Mouse (Mus musculus): ENCODE data around the gene Rpl22l1.
"Not testable (repeated sequence)": the region's sequence is repeated elsewhere in the genome, so short reads cannot be mapped to it uniquely, and the experiment has no call there.

Gene Rpl22l1

DNA sequence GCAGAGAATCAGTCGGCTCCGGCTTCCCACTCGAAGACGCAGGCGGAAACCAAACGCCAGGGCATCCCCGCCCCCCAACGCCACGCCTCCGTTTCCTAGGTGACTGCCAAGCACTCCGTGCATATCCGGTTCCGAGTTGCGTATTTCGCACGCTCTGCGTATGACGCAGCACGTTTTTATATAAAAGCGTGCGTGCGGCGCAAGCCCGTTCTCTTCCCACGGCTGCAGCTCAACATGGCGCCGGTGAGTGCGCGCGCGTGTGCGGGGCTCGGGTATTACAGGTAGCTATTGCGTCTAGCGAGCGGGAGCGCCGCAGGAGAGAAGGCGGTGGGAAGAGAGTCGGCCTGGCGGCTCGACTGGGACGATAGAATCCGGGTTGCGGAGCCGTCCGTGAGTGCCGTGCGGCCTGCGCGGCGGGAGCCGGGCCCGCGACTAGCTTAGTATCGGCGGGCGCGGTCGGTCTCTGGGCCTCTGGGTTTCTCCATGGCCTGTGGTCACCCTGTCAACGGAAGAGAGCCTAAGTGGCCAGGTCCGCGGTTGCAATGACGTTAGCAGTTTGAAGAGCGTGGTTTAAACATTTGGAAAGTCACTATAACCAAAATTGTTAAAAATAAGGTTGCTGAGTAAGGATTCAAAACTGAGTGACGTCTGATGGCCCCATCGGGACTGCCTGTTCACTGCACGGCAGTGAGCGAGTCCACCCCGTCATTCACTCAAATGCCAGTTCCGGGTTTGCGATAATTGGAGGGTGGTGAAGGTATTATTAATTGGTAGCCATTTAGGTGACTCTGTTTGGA is at the start of gene Rpl22l1:
Gene Rpl22l1 (plus strand): TSS at position 136 of the 797 bp plus-strand sequence.
- peak; percentile 95 for DNase-seq (ENCODE audit: low read depth, low spot score)

DNA sequence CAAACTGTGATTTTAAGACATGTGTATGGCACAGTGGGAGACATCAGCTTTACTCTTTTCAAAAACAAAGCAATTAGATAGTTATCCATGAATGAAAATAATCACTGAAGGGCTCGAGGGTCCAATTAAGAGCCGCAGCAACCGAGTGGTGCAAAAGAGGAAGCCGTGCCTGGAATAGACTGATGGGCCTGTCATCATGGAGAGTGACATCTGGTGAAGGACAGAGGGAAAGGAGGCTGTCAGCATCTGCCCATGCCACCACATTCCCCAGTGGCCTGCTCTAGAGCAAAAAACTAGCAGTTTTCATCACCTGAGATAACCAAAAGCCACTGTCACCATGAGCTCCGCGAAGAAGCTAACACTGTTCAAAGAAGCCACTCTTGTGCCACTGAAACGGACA is 49.8 kb upstream of the Rpl22l1 start:
- DNase-seq (ENCODE audit: low read depth, low spot score) = no peak

DNA sequence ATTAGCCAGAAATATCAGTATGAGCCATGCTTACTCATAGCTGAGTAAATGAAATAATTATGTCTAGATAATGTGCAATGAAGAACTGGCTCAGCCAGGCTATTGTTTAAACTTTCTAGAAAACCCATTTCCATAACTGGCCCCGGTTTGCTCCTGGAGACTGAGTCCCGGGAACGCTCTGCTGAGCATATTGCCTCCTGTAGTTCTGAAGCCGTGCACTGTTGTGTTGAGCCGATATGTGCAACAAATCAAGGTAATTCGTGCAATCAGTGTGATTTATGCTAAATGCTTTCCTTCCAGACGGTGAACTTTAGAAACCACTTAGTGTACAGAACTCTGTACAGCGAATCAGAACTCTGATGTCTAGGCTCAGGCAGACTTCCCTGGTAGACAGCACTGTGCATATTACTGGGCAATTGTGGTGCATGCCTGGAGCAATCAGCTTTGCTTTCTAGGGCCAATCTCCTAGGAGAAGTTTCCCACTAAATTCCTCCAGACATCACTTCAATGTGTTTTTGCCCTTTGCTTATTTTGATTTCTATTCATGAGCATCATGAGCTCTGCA is 43.9 kb upstream of the Rpl22l1 start:
- DNase-seq (ENCODE audit: low read depth, low spot score) = no peak

DNA sequence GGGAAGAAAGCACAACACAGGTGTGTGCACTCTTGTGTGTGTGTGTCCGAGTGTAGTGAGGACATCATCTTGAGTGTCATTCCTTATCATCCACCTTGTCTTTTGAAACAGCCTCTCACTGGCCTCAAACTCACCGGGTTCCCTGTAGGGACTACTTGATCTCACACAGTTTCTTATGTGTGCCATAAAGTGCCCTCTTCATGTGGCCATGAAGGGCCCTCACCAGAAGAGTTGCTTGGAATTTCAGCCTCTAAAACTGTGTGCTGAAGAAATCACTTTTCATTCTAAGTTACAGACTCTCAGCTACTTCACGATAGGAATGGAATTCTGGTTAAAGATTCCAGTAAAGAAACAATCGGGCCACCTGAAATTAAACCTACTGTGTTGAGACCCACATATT is 38.3 kb upstream of the Rpl22l1 start:
- no peak for DNase-seq (ENCODE audit: low read depth, low spot score)

- no peak for DNase-seq (ENCODE audit: low read depth, low spot score)
These were observed 37.0 kb upstream of the Rpl22l1 start for GRCm38 (mm10) chr3:28768222-28768621.

- DNase-seq (ENCODE audit: low read depth, low spot score) = not testable (repeated sequence)
These were observed 32.3 kb upstream of the Rpl22l1 start for GRCm38 (mm10) chr3:28772919-28773318.

GRCm38 (mm10) chr3:28775361-28775760 is 29.9 kb upstream of the Rpl22l1 start:
- no peak for DNase-seq (ENCODE audit: low read depth, low spot score)

GRCm38 (mm10) chr3:28775958-28776357 is 29.3 kb upstream of the Rpl22l1 start:
- DNase-seq (ENCODE audit: low read depth, low spot score) = no peak

GRCm38 (mm10) chr3:28776491-28776890 is 28.7 kb upstream of the Rpl22l1 start:
- DNase-seq (ENCODE audit: low read depth, low spot score) = no peak

DNA sequence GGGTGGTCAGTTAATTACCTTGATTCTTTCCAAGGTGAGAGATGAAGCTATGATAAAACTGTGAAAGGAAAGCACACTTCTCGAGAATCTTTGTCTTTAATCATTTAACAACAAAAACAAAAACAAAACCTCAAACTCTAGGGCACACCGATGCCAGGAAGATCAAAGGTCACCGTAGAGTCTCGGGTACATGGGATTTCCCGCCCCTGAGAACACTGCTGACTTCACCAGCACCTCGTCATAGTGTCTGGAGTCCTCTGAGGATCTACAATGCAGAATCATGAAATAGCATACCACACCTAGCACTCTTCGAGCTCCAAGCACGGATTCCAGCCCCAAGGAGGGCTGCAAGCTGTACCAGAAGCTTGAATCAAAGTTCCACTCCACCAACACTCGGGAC is 24.7 kb upstream of the Rpl22l1 start:
- DNase-seq (ENCODE audit: low read depth, low spot score) = no peak

DNA sequence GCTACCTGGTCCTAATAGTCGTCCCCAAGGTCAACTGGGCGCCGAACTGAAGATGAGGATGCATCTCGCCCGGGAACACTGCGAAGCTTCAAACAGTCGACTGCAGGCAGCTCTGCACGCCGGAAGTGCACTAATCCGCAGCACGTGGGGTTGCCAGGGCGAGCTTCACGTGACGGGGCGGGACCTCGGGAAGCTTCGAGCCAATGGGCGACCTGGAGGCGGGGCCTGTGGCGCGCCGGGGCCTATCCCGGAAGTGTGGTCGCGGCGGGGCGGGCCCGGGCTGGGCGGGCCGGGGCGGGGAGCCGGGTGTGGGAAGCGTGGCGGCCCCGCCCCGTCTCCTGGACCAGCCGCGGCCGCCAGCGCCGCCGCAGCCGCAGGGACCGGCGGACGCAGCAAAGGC is 24.2 kb upstream of the Rpl22l1 start, which contains the start of gene Eif5a2:
Gene Eif5a2 (plus strand): TSS at position 283 of the 400 bp plus-strand sequence.
- DNase-seq (ENCODE audit: low read depth, low spot score) = peak; percentile 92

DNA sequence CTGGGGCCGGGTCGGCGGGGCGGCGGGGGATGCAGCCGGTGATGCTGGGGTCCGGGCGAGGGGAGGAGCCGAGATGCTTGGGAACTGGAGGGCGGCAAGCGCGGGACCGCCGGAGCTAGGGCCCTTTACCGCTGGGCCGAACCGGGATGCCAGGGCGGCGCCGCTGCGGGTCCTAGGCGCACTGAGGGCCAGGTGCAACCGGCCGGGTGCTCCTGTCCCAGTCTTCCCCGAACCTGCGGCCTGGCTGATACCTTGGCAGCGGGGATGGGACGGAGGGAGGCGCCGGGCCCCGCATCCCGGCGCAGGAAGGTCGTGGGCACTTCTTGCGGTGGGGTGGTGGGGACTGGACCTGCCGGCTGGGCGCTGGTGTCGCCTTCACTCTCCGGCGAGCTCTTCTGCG is 23.8 kb upstream of the Rpl22l1 start:
- DNase-seq (ENCODE audit: low read depth, low spot score) = no peak

GRCm38 (mm10) chr3:28781848-28782247 is 23.4 kb upstream of the Rpl22l1 start:
- no peak for DNase-seq (ENCODE audit: low read depth, low spot score)

DNA sequence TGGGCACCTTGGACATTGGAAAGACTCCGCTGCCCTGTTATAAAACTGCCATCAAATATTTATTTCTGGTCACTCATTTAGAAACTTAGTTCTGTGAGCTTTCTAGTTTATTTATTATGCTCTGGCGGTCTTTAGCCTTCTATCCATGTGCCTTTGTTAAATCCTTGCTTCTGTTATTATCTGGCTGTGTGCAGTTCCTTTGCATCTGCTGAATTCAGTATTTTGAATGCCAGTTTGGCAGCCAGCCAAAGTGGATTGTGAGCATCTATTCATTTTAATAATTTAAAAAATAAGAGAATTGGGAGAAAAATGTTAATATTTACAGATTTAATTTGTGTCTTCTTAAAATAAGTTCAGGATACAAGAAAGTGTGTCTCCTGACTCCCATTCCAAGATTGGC is 21.1 kb upstream of the Rpl22l1 start:
- DNase-seq (ENCODE audit: low read depth, low spot score) = no peak

GRCm38 (mm10) chr3:28794835-28795234 is 10.4 kb upstream of the Rpl22l1 start:
- DNase-seq (ENCODE audit: low read depth, low spot score) = no peak

- DNase-seq (ENCODE audit: low read depth, low spot score) = no peak
These were observed 2.9 kb downstream of the Rpl22l1 start for GRCm38 (mm10) chr3:28808039-28808643.

DNA sequence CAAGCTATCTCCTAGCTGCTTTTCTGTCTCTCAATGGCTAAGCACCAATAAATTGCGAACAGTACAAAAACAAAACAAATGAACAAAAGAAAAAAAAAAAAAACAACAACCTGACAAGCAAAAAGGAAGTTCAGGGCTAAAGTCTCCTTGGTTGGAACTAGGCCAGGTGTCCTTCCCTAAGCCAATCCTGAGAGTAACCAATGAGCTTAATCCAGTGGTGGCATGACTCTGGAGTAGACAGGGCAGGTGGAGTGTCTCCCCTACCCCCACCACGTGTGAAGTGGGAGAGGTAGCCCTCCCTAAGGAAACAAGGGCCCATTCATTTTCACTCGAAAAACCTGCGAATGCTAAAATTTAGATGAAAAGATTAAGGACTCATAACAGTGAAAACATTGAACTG is 6.2 kb downstream of the Rpl22l1 start:
- no peak for DNase-seq (ENCODE audit: low read depth, low spot score)

- peak; percentile 60 for DNase-seq (ENCODE audit: low read depth, low spot score)
These were observed 9.1 kb downstream of the Rpl22l1 start for GRCm38 (mm10) chr3:28814361-28814760.

DNA sequence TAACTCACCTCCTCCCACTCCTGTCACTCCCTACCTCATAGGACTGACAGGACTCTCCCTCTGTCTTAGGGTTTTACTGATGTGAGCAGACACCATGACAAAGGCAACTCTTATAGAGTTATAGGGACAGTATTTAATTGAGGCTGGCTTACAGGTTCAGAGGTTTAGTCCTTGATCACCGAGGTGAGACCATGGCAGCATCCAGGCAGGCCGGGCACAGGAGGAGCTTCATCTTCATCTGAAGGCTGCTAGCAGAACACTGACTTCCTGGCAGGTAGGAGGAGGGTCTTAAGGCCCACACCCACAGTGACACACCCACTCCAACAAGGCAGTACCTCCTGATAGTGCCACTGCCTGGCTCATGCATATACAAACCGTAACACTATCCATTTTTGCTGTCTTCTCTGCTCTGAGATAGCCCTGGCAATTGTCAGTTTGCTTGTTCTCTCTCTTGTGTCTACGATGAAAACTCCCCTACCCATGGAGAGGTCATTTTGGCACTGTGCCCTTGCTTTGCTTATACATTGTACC is 10.8 kb downstream of the Rpl22l1 start:
- DNase-seq (ENCODE audit: low read depth, low spot score) = no peak

DNA sequence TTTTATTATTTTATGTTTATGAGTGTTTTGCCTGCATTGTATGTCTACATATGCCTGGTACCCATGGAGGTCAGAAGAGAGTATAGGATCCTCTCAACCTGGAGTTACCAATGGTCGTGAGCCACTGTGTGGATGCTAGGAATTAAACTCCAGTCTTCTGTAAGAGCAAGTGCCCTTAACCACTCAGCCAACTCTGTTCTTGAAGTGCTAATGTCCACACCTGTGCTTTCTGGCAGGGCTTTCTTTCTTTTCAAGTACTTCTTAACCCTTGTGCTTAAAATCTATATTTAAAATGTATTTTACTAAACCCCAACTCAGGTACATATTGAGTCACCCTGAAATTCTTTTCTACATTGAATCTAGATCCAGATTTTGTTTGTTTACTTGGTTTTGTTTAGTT is 21.0 kb downstream of the Rpl22l1 start:
- no peak for DNase-seq (ENCODE audit: low read depth, low spot score)

DNA sequence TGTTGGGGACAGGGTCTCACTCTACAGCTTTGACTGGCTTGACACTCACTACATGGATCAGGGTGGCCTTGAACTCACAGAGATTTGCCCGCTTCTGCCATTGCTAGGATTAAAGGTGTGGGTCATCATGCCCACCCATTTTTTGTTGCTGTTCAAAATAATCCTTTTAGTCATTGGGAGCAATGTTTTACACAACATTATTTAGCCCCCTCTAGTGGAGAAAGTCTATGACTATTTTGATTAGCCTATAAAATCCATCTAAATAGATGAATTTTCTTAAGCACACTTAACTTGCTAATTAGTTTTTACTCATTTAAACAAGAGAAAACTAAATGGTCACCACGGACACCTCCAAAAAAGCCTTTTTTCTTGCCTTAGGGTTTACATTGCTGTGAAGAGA is 22.4 kb downstream of the Rpl22l1 start:
- DNase-seq (ENCODE audit: low read depth, low spot score) = no peak

GRCm38 (mm10) chr3:28829454-28829853 is 24.2 kb downstream of the Rpl22l1 start:
- DNase-seq (ENCODE audit: low read depth, low spot score) = no peak

Data from retina, postnatal 7 days (tissue).